Mouse (Mus musculus): Measurements from ENCODE around the gene Nxn. TPM values are rescaled to one million over a fixed set of nuclear protein-coding genes. Genes with fewer than 3 reads are reported as not detected.

Gene Nxn
- polyA plus RNA-seq, 1 experiment from 2014 or later: 31.5 TPM

DNA sequence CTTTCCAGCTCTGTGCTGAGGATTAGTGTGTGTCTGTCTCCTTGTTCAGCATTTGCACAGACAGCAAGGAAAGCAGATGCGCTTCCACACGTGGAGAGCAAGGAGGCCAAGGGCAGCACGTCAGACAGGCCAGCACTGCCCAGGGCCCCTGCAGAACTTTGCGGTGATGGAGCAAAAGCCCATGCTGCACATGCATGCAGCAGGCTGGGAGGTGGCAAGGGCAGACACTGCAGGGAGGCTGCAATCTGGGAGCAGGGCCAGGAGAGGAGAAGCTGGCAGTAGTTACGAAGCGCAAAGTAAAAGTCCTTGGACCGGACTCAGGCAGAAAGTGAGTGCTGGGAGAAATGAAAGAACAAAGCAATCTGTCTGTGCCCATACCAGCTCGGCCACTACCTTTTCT is 19.5 kb upstream of the Nxn start:
- Histone ChIP-seq H3K9me3 (ENCODE audit: low read depth, low read length) (no peaks in the 10 kb centered on the region), H3K4me2 (no peak overlapping the region), H3K27me3 (ENCODE audit: insufficient read depth, low read length) (no peaks in the 10 kb centered on the region), H3K36me3 (ENCODE audit: insufficient read depth) (peaks cover 95% of the 10 kb centered on the region), H3K9ac (no peak overlapping the region), H3K4me1 (ENCODE audit: insufficient read depth) (no peaks in the 10 kb centered on the region), H3K27ac (ENCODE audit: low read depth) (peak overlapping the region; percentile 36; the same call in 1 of the 2 replicates), H3K4me3 (ENCODE audit: low read depth, low read length) (no peak overlapping the region)
- TF ChIP-seq CTCF (IDR thresholded peaks at IDR 0.05; ENCODE audit: low read depth): no peak
- DNase-seq (no peak), ATAC-seq (ENCODE audit: insufficient read depth) (no peak)
- WGBS: 78% methylated on average over 8 of the region's 8 CpGs

DNA sequence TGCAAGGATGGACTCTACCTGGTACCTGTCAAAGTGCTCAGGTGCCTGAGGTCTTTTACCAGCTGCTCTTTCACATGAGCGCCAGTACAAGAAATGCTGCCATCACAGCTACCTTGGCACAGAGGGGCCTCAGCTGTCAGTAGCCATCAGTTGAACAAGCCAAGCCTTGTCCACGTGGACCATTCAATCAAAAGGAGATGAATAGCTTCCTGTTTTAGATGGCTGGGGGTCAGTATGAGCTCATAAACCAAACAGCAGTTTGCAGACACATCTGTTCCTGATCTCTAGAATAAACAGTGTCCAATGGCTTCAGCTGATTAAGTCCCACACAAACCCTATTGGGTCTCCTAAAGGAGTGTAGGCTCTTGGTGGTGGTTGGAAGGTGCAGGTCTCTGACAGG is 17.0 kb upstream of the Nxn start:
- Histone ChIP-seq H3K9ac (no peak overlapping the region), H3K4me2 (no peak overlapping the region), H3K4me3 (ENCODE audit: low read depth, low read length) (no peak overlapping the region), H3K9me3 (ENCODE audit: low read depth, low read length) (no peaks in the 10 kb centered on the region), H3K27me3 (ENCODE audit: insufficient read depth, low read length) (no peaks in the 10 kb centered on the region), H3K27ac (ENCODE audit: low read depth) (no peak overlapping the region), H3K4me1 (ENCODE audit: insufficient read depth) (no peaks in the 10 kb centered on the region), H3K36me3 (ENCODE audit: insufficient read depth) (peaks cover 95% of the 10 kb centered on the region)
- no peak for TF ChIP-seq CTCF (IDR thresholded peaks at IDR 0.05; ENCODE audit: low read depth)
- 46% methylated on average over 2 of the region's 2 CpGs for WGBS
- no peak for DNase-seq
- no peak for ATAC-seq (ENCODE audit: insufficient read depth)

DNA sequence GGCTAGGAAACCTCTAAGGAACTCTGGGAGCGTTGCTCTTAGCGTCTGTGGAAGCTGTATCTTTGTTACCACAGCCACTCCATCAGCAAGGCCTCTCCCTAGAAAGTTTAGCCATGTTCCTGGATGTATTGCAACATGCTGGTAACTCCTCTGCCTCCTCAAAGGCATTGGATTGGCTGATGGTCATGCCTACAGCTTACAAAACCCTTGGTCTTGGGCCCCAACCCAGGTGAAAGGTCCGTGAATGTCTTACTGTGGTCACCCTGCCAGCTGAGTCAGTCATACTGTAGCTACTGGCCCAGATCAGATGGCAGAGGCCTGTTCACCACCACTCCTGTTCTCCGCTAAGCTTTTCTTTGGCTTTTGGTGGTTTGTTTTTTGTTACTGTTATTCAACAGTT is 16.1 kb upstream of the Nxn start:
- H3K27me3 ChIP-seq (ENCODE audit: insufficient read depth, low read length): no peaks in the 10 kb centered on the region
- WGBS: 86% methylated on average over 4 of the region's 4 CpGs
- no peak for ATAC-seq (ENCODE audit: insufficient read depth)
- DNase-seq: no peak
- H3K4me1 ChIP-seq (ENCODE audit: insufficient read depth): no peaks in the 10 kb centered on the region
- H3K4me2 ChIP-seq: no peak overlapping the region
- no peak overlapping the region for H3K4me3 ChIP-seq (ENCODE audit: low read depth, low read length)
- H3K9ac ChIP-seq: no peak overlapping the region
- H3K27ac ChIP-seq (ENCODE audit: low read depth): no peak overlapping the region
- no peak for TF ChIP-seq CTCF (IDR thresholded peaks at IDR 0.05; ENCODE audit: low read depth)
- H3K36me3 ChIP-seq (ENCODE audit: insufficient read depth): peaks cover 89% of the 10 kb centered on the region
- H3K9me3 ChIP-seq (ENCODE audit: low read depth, low read length): no peaks in the 10 kb centered on the region

DNA sequence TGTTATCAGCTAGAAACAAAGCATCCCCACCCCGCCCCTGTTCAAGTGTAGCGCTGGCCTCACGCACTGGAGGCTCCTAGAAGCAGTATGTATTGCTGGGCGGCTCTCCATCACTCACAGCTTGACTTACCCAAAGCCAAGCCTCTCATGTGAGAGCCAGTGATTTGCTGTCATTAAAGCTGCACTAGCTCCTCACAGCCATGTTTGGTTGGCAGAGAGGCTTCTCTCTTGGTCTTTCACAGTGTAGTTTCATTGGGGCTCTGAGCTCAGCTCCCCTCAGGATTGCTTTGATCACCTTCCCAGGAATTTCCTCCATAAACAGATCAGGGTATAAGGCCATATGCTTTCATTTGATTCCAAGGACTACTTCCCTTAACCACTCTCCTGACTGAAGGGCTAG is 14.3 kb upstream of the Nxn start:
- ATAC-seq (ENCODE audit: insufficient read depth) (peak; percentile 56), DNase-seq (peak; percentile 37)
- Histone ChIP-seq H3K9ac (no peak overlapping the region), H3K4me1 (ENCODE audit: insufficient read depth) (no peaks in the 10 kb centered on the region), H3K27me3 (ENCODE audit: insufficient read depth, low read length) (no peaks in the 10 kb centered on the region), H3K4me3 (ENCODE audit: low read depth, low read length) (no peak overlapping the region), H3K9me3 (ENCODE audit: low read depth, low read length) (no peaks in the 10 kb centered on the region), H3K36me3 (ENCODE audit: insufficient read depth) (peaks cover 75% of the 10 kb centered on the region), H3K4me2 (no peak overlapping the region), H3K27ac (ENCODE audit: low read depth) (no peak overlapping the region)
- TF ChIP-seq CTCF (IDR thresholded peaks at IDR 0.05; ENCODE audit: low read depth): no peak
- WGBS: 69% methylated on average over 4 of the region's 4 CpGs

DNA sequence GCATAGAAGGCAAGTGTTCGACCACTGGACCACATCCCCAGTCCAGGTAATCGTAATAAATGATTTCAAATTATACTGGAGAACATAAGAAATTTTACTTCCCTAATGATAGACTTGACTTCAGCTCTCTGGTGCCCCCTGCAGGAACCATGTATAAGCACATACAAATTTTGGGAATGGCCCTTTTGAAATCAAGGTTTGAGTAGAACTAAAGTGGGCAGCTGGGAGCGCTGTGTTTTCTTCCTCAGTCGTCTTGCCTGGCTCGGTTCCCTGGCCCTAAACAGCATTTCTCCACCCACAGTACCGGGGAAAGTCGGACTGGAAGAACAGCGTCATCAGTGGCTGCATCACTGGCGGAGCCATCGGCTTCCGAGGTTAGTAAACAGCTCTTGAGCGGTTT is 11.9 kb upstream of the Nxn start:
- Histone ChIP-seq H3K4me2 (no peak overlapping the region), H3K4me1 (ENCODE audit: insufficient read depth) (0 out of 2 replicates have a peak, but pooled peaks cover 3% of the 10 kb centered on the region), H3K9ac (no peak overlapping the region), H3K36me3 (ENCODE audit: insufficient read depth) (peaks cover 52% of the 10 kb centered on the region), H3K9me3 (ENCODE audit: low read depth, low read length) (no peaks in the 10 kb centered on the region), H3K27ac (ENCODE audit: low read depth) (no peak overlapping the region), H3K27me3 (ENCODE audit: insufficient read depth, low read length) (no peaks in the 10 kb centered on the region), H3K4me3 (ENCODE audit: low read depth, low read length) (no peak overlapping the region)
- DNase-seq (peak; percentile 85), ATAC-seq (ENCODE audit: insufficient read depth) (no peak)
- TF ChIP-seq CTCF (IDR thresholded peaks at IDR 0.05; ENCODE audit: low read depth): peak; percentile 81
- WGBS: 63% methylated on average over 12 of the region's 12 CpGs

DNA sequence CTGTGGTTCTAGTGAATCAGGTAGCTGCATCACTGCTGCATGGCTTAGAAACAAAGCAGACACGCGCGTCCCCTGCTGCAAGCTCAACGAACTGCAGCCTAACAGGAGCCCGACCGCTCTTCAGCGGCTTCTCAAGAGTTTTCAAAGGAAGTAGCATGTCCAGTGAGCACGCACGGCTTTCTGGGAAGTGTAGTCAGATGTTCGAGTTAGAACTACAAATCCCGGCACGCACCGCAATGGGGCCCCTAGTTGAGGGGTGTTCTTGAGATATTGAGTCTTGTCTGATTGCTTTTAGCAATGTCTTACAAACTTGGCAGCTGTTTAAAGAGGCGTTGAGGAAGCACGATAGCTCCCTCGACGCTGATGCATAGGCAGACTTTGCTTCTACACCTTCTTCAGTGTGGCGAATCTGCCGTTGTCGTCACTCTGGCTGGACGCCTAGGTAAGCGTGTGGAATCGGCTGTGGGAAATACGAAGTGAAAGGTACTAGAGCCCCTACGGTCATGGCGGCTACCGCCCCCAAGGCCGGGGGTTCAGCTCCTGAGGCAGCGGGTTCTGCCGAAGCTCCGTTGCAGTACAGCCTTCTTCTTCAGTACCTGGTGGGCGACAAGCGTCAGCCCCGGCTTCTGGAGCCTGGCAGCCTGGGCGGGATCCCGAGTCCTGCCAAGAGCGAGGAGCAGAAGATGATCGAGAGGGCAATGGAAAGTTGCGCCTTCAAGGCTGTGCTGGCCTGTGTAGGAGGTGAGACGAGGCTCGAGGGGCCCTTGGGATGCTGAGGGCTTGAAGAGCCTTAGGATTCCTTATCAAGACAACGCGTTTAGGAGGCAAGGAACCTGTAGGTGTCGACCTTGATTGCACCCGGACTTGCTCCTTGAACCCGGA is 8.0 kb upstream of the Nxn start, which contains the start of gene Timm22:
Gene Timm22, plus strand, starts transcription at position 251 of the 882 bp plus-strand sequence.
- H3K36me3 ChIP-seq (ENCODE audit: insufficient read depth): peaks cover 14% of the 10 kb centered on the region
- H3K9me3 ChIP-seq (ENCODE audit: low read depth, low read length): no peaks in the 10 kb centered on the region
- peak within 1 kb of the TSS; percentile 92 for H3K9ac ChIP-seq
- DNase-seq (peak; percentile 100), ATAC-seq (ENCODE audit: insufficient read depth) (peak; percentile 97)
- H3K27ac ChIP-seq (ENCODE audit: low read depth): peak within 1 kb of the TSS; percentile 68
- H3K4me3 ChIP-seq (ENCODE audit: low read depth, low read length): peak within 1 kb of the TSS; percentile 91
- WGBS: under 1% methylated on average over 46 of the region's 46 CpGs
- TF ChIP-seq CTCF (IDR thresholded peaks at IDR 0.05; ENCODE audit: low read depth): peak; percentile 99
- 0 out of 2 replicates have a peak, but pooled peaks cover 3% of the 10 kb centered on the region for H3K4me1 ChIP-seq (ENCODE audit: insufficient read depth)
- peak within 1 kb of the TSS; percentile 84 for H3K4me2 ChIP-seq
- no peaks in the 10 kb centered on the region for H3K27me3 ChIP-seq (ENCODE audit: insufficient read depth, low read length)

DNA sequence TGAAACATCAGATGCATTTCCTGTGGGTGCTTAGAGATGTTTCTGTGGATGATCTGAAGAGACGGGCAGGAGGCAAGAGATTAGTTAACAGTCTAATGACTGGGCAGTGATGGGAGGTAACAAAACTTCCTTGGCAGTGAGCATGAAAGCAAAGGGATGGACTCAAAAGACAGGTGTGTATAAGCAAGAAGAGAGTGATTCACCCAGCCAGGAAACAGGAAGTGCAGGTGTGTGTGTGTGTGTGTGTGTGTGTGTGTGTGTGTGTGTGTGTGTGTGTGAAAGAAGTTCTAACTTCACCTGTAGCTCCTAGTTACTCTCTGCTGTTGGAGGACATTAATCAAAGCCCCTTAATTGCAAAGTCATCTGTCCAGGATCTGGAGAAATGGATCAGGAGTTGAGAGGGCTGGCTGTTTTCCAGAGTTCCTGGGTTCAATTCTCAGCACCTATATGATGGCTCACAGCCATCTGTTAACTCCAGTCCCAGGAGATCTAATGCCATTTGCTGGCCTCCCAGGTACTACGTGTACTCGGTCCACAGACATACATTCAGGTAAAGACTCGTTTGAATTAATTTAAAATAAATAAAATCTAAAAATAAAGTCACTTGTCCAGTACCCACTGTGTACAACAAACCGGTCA is 6.8 kb upstream of the Nxn start:
- TF ChIP-seq CTCF (IDR thresholded peaks at IDR 0.05; ENCODE audit: low read depth): no peak
- no peak for ATAC-seq (ENCODE audit: insufficient read depth)
- Histone ChIP-seq H3K9me3 (ENCODE audit: low read depth, low read length) (no peaks in the 10 kb centered on the region), H3K4me3 (ENCODE audit: low read depth, low read length) (no peak overlapping the region), H3K9ac (no peak overlapping the region), H3K27me3 (ENCODE audit: insufficient read depth, low read length) (no peaks in the 10 kb centered on the region), H3K27ac (ENCODE audit: low read depth) (no peak overlapping the region), H3K36me3 (ENCODE audit: insufficient read depth) (peaks cover 5% of the 10 kb centered on the region; the same call in 1 of the 2 replicates), H3K4me2 (no peak overlapping the region), H3K4me1 (ENCODE audit: insufficient read depth) (0 out of 2 replicates have a peak, but pooled peaks cover 3% of the 10 kb centered on the region)
- no peak for DNase-seq
- 81% methylated on average over 5 of the region's 5 CpGs for WGBS
